9 mouse cellular contexts compared by ENCODE assay signal in genomic region chr6:30374731-30375510, GRCm38 (mm10). TPM values are rescaled to one million over a fixed set of nuclear protein-coding genes. Genes with fewer than 3 reads are reported as not detected.
DNase-seq lines count a peak whose midpoint lies in the region; ATAC-seq and TF ChIP-seq lines count a peak whose summit lies in the region.
"Had no signal": no experiment of that assay in that cellular context is flagged by ENCODE, and none has a peak within 500 bp of the region (broad histone marks: within the 10 kb centered on the region; RNA-seq: fewer than 3 reads in every experiment).

No protein-coding gene starts in this region.

- H3K9ac ChIP-seq in intestine, postnatal 0 days (ENCODE audit: low read depth, low read length) = no peak overlapping the region
- H3K9ac ChIP-seq in intestine, embryonic 16.5 days (ENCODE audit: low read depth, low read length) = no peak overlapping the region
- H3K9ac ChIP-seq: neural tube, embryonic 12.5 days had no signal

- intact Hi-C loops in heart, postnatal 36 days (cut with DNase I) = no loop called here

- no peaks in the 10 kb centered on the region for H3K27me3 ChIP-seq in intestine, postnatal 0 days (replicated peaks; ENCODE audit: control insufficient read depth, insufficient read depth, low read length)
- no peaks in the 10 kb centered on the region for H3K27me3 ChIP-seq in intestine, embryonic 16.5 days (replicated peaks; ENCODE audit: control insufficient read depth, insufficient read depth, low read length)
- H3K27me3 ChIP-seq: neural tube, embryonic 12.5 days had no signal

- H3K36me3 ChIP-seq in intestine, postnatal 0 days (ENCODE audit: control insufficient read depth, insufficient read depth) = peaks cover 67% of the 10 kb centered on the region
- peaks cover 10% of the 10 kb centered on the region for H3K36me3 ChIP-seq in intestine, embryonic 16.5 days (ENCODE audit: control insufficient read depth, insufficient read depth, low read length)

- H3K4me2 ChIP-seq in intestine, postnatal 0 days (replicated peaks; ENCODE audit: low read depth) = no peak overlapping the region
- H3K4me2 ChIP-seq in intestine, embryonic 16.5 days (ENCODE audit: low read depth, low read length) = no peak overlapping the region
- H3K4me2 ChIP-seq: neural tube, embryonic 12.5 days had no signal

- WGBS in intestine, postnatal 0 days = 77% methylated on average over 16 of the region's 16 CpGs
- 86% methylated on average over 16 of the region's 16 CpGs for WGBS in intestine, embryonic 16.5 days

- no peaks in the 10 kb centered on the region for H3K4me1 ChIP-seq in intestine, postnatal 0 days (replicated peaks; ENCODE audit: control insufficient read depth, insufficient read depth, low read length)
- H3K4me1 ChIP-seq in intestine, embryonic 16.5 days (ENCODE audit: control insufficient read depth, insufficient read depth, low read length) = no peaks in the 10 kb centered on the region
- H3K4me1 ChIP-seq: neural tube, embryonic 12.5 days had no signal

- 0 out of 2 replicates have a peak overlapping the region, but pooled peaks have one; percentile 31 for H3K27ac ChIP-seq in intestine, postnatal 0 days (ENCODE audit: low read depth, low read length)
- H3K27ac ChIP-seq in intestine, embryonic 16.5 days (ENCODE audit: low read length) = no peak overlapping the region
- H3K27ac ChIP-seq: neural tube, embryonic 12.5 days had no signal

- DNase-seq in brain, embryonic 14.5 days (ENCODE audit: low read depth) = peak; percentile 59
- peak; percentile 31 to 57 for DNase-seq in heart, postnatal 36 days
- peak; percentile 86 for DNase-seq in lung, postnatal 36 days
- DNase-seq in thymus, adult 18-20 months = no peak
- no peak for DNase-seq in layer of hippocampus, postnatal 10 days (ENCODE audit: low spot score in 2 of 2)
- no peak for DNase-seq in left cerebral cortex, adult 9 months (ENCODE audit: low spot score in 2 of 2)

- no peaks in the 10 kb centered on the region for H3K9me3 ChIP-seq in intestine, postnatal 0 days (ENCODE audit: control insufficient read depth)
- no peaks in the 10 kb centered on the region for H3K9me3 ChIP-seq in intestine, embryonic 16.5 days (ENCODE audit: control insufficient read depth, low read length)
- H3K9me3 ChIP-seq: neural tube, embryonic 12.5 days had no signal

- no peak for TF ChIP-seq CTCF in intestine, postnatal 0 days (IDR thresholded peaks at IDR 0.05; ENCODE audit: low read depth)
- no peak for TF ChIP-seq CTCF in brain, embryonic 14.5 days (IDR thresholded peaks at IDR 0.05; ENCODE audit: borderline replicate concordance, extremely low read depth, insufficient read depth, insufficient read length)

- H3K4me3 ChIP-seq in intestine, postnatal 0 days (ENCODE audit: low read depth, low read length) = no peak overlapping the region
- H3K4me3 ChIP-seq in intestine, embryonic 16.5 days (ENCODE audit: low read length) = no peak overlapping the region
- H3K4me3 ChIP-seq: neural tube, embryonic 12.5 days had no signal

- no peak for TF ChIP-seq POLR2A in brain, embryonic 14.5 days (IDR thresholded peaks at IDR 0.05; ENCODE audit: borderline replicate concordance, extremely low read depth, insufficient read depth, insufficient read length, poor library complexity, severe bottlenecking)

- no peak for ATAC-seq in intestine, postnatal 0 days
- ATAC-seq in intestine, embryonic 16.5 days = no peak

RNA-seq across cellular contexts. Expression of gene Zc3hc1, which starts 15.9 kb away (rescaled TPM):
- 14.9 and 15.1 TPM in 2 replicates for polyA plus RNA-seq in intestine, postnatal 0 days (2015; fragmentation: Nextera tagmentation; extraction: Ambion mirVana)
- polyA plus RNA-seq in intestine, embryonic 16.5 days (2015; fragmentation: Nextera tagmentation; extraction: Ambion mirVana) = 38.0 and 38.8 TPM in 2 replicates
- 41.6 and 46.4 TPM in 2 replicates for polyA plus RNA-seq in brain, embryonic 14.5 days (2012; rRNA removed)
- total RNA-seq in heart, postnatal 36 days (2021) = 10 to 100 TPM; 14.7 to 14.8 TPM
- 10 to 100 TPM; 27.4 to 27.6 TPM for total RNA-seq in layer of hippocampus, postnatal 10 days (2021)

RNA-seq across cellular contexts. Expression of gene Klhdc10, which starts 26.7 kb away (rescaled TPM):
- polyA plus RNA-seq in intestine, postnatal 0 days (2015; fragmentation: Nextera tagmentation; extraction: Ambion mirVana) = 6.1 and 6.2 TPM in 2 replicates
- polyA plus RNA-seq in intestine, embryonic 16.5 days (2015; fragmentation: Nextera tagmentation; extraction: Ambion mirVana) = 10.0 and 11.6 TPM in 2 replicates
- 121 and 127 TPM in 2 replicates for polyA plus RNA-seq in brain, embryonic 14.5 days (2012; rRNA removed)
- 10 to 100 TPM; 50.6 to 55.2 TPM for total RNA-seq in heart, postnatal 36 days (2021)
- total RNA-seq in layer of hippocampus, postnatal 10 days (2021) = 100 to 1,000 TPM; 132 to 157 TPM

Comparison
In these comparisons a context has a peak if more than half of its experiments do, and no peak if none do; other contexts are left out.
1. DNase-seq: peak in brain, embryonic 14.5 days (single experiment), heart, postnatal 36 days (2 of 2) and lung, postnatal 36 days (single experiment); none in thymus, adult 18-20 months (0 of 2), layer of hippocampus, postnatal 10 days (0 of 2) and left cerebral cortex, adult 9 months (0 of 2).